Mouse (Mus musculus) cerebellum, postnatal 36 days (tissue): ENCODE measurements around the gene Cttnbp2nl.

Experiments used
- DNase-seq, 2 experiments: peaks; one replicate each; pipeline ENCODE4 v3.0.0; 2021 to 2022; ENCODE audit warnings: mixed read lengths in 2 of 2

The Cttnbp2nl gene

GRCm38 (mm10) chr3:105052937-105053697, at the start of gene Cttnbp2nl:
Gene Cttnbp2nl (minus strand): TSS chr3:105053146.
- peak; percentile 99 for DNase-seq

- no peak for DNase-seq
Observed at GRCm38 (mm10) chr3:105100270-105100589, 47.3 kb upstream of the Cttnbp2nl start.

GRCm38 (mm10) chr3:105099526-105100269, 46.8 kb upstream of the Cttnbp2nl start:
- no peak for DNase-seq

GRCm38 (mm10) chr3:105097581-105097980, 44.6 kb upstream of the Cttnbp2nl start:
- no peak for DNase-seq

- DNase-seq: no peak
Observed at GRCm38 (mm10) chr3:105095026-105095425, 42.1 kb upstream of the Cttnbp2nl start.

GRCm38 (mm10) chr3:105094448-105094847, 41.5 kb upstream of the Cttnbp2nl start:
- no peak for DNase-seq

- DNase-seq: no peak
Observed at GRCm38 (mm10) chr3:105092721-105093505, 40.0 kb upstream of the Cttnbp2nl start.

- DNase-seq: peak; percentile 22 to 23
Observed at GRCm38 (mm10) chr3:105090981-105091380, 38.0 kb upstream of the Cttnbp2nl start.

GRCm38 (mm10) chr3:105090147-105090546, 37.2 kb upstream of the Cttnbp2nl start:
- no peak for DNase-seq

GRCm38 (mm10) chr3:105088638-105089037, 35.7 kb upstream of the Cttnbp2nl start:
- DNase-seq: no peak

GRCm38 (mm10) chr3:105087344-105087743, 34.4 kb upstream of the Cttnbp2nl start:
- no peak for DNase-seq

- DNase-seq: peak; percentile 66 to 71
Observed at GRCm38 (mm10) chr3:105078231-105078826, 25.4 kb upstream of the Cttnbp2nl start.

GRCm38 (mm10) chr3:105075796-105076195, 22.9 kb upstream of the Cttnbp2nl start:
- no peak for DNase-seq

- no peak for DNase-seq
Observed at GRCm38 (mm10) chr3:105072536-105072935, 19.6 kb upstream of the Cttnbp2nl start.

- no peak for DNase-seq
Observed at GRCm38 (mm10) chr3:105071251-105071650, 18.3 kb upstream of the Cttnbp2nl start.

GRCm38 (mm10) chr3:105070553-105070952, 17.6 kb upstream of the Cttnbp2nl start:
- no peak for DNase-seq

GRCm38 (mm10) chr3:105066544-105066943, 13.6 kb upstream of the Cttnbp2nl start, which contains the start of gene 4930564D02Rik:
Gene 4930564D02Rik (plus strand): TSS chr3:105066844.
- no peak for DNase-seq

- DNase-seq: no peak
Observed at GRCm38 (mm10) chr3:105062676-105063075, 9.7 kb upstream of the Cttnbp2nl start.

- DNase-seq: no peak
Observed at GRCm38 (mm10) chr3:105061991-105062390, 9.0 kb upstream of the Cttnbp2nl start.

- no peak for DNase-seq
Observed at GRCm38 (mm10) chr3:105061496-105061895, 8.6 kb upstream of the Cttnbp2nl start.

- no peak for DNase-seq
Observed at GRCm38 (mm10) chr3:105060992-105061391, 8.0 kb upstream of the Cttnbp2nl start.

GRCm38 (mm10) chr3:105059911-105060310, 7.0 kb upstream of the Cttnbp2nl start:
- DNase-seq: no peak
